Mouse (Mus musculus) brown adipose tissue, adult 24 weeks (tissue): ENCODE data around the gene Fam53b. TPM values are rescaled to one million over a fixed set of nuclear protein-coding genes. Genes with fewer than 3 reads are reported as not detected.

ENCODE experiments used
- H3K27ac ChIP-seq: fragments of 200-500 bp; replicated peaks from 2 replicates; pipeline ENCODE4 v1.5.1; 2012; ENCODE audit warnings: low read depth, mild to moderate bottlenecking, low read length
- H3K4me1 ChIP-seq: fragments of 200-500 bp; 2 replicates; pipeline ENCODE4 v1.6.1; 2012; ENCODE audit warnings: low read length, mixed read lengths; ENCODE audit not compliant: control insufficient read depth, insufficient read depth, insufficient read length
- H3K4me3 ChIP-seq: fragments of 200-500 bp; 2 replicates; pipeline ENCODE4 v1.5.1; 2012; ENCODE audit warnings: low read depth, mild to moderate bottlenecking, low read length, moderate library complexity; ENCODE audit not compliant: insufficient read depth
- polyA plus RNA-seq: library from polyadenylated mRNA; stranded (reverse); fragments of >200 nt; gene quantifications from 2 replicates; pipeline ENCODE4 v1.2.4, GENCODE M21; 2012; ENCODE audit not compliant: missing spikeins, insufficient read depth, insufficient read length

The Fam53b gene
- polyA plus RNA-seq, 1 experiment: 44.1 TPM

DNA sequence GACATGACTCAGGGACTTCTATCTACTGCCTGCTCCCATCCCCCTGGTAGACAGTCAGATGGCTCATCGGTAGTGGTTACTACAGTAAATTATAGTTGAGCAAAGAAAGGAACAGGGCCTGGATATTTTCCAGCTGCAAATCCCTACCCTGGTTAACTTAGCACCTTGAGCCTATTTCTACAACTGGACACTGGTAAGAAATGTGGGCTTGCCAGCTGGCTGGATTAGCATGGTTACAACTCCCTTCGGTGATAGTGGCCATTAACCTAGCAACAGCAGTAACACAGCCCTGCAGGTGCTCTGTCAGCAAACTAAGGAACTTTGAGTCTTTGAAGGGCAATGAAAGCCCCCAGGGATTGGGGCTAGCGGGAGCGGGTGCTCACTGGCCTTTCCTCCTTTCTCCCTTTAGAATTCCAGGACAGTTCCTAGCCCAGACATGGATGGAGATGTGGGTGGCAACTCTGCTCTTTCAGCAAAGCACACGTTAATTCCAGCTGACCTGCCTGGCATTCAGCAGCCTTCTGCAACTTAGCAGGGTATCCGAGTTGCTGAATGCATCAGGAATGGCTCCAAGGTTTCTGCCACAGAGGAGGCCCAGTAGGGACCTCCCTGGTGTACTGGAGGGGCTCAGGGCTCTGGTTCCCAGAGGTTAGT, 81.4 kb downstream of the Fam53b start:
- no peak overlapping the region for H3K4me3 ChIP-seq
- H3K27ac ChIP-seq: no peak overlapping the region
- peaks cover 68% of the 10 kb centered on the region for H3K4me1 ChIP-seq

GRCm38 (mm10) chr7:132731558-132731957, 82.1 kb downstream of the Fam53b start:
- H3K4me3 ChIP-seq: no peak overlapping the region
- peaks cover 67% of the 10 kb centered on the region for H3K4me1 ChIP-seq
- H3K27ac ChIP-seq: 0 out of 2 replicates have a peak overlapping the region, but pooled peaks have one; percentile 19

- Histone ChIP-seq H3K4me1 (peaks cover 61% of the 10 kb centered on the region), H3K4me3 (no peak overlapping the region), H3K27ac (no peak overlapping the region; the same call in 1 of the 2 replicates)
Measured at GRCm38 (mm10) chr7:132730510-132730909, 83.2 kb downstream of the Fam53b start.

GRCm38 (mm10) chr7:132729093-132729831, 84.4 kb downstream of the Fam53b start:
- H3K4me1 ChIP-seq: peaks cover 58% of the 10 kb centered on the region
- H3K27ac ChIP-seq: 0 out of 2 replicates have a peak overlapping the region, but pooled peaks have one; percentile 5

DNA sequence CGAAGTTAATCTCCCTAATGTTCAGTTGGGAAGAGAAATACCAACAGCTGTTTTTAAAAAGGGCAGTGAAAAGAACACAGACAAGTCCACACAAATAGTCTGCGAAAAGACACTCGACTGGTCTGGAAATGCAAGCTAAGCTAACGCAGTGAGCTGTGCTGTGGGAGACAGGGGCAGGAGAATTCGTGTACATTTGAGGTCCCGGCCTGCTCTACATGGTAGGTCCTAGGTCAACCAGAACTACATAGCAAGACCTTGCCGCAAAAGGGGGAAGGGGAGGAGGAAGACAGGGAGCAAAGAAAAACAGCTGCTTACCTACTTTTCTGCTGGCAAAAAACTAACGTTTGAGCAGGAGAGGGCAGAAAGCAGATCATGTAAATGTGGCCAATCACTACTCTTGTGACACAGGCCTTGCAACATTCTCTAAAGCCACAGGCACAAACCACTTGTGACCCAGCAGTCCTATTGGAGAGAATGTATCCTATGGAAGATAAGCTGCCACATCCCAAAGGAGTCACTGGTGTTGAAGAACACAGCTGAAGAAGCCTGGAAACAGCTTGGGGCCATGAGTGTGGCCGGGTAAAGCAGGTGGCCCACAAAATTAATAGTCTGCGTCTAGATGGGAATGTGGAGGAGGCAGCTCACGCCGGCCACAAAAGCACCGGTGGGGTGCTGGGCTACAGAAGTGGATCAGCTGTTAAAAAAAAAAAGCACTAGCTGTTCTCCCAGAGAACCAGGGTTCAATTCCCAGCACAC, 87.4 kb downstream of the Fam53b start:
- H3K4me1 ChIP-seq: peaks cover 50% of the 10 kb centered on the region
- no peak overlapping the region for H3K4me3 ChIP-seq
- peak overlapping the region; percentile 79 for H3K27ac ChIP-seq

More at GRCm38 (mm10) chr7:132729093-132729831, 84.4 kb downstream of the Fam53b start:
- H3K4me3 ChIP-seq: no peak overlapping the region

- no peak overlapping the region for H3K4me3 ChIP-seq
- H3K27ac ChIP-seq: peak overlapping the region; percentile 64
- peaks cover 55% of the 10 kb centered on the region for H3K4me1 ChIP-seq
Measured at GRCm38 (mm10) chr7:132724501-132725062, 89.1 kb downstream of the Fam53b start.

GRCm38 (mm10) chr7:132723906-132724305, 89.8 kb downstream of the Fam53b start:
- Histone ChIP-seq H3K4me3 (no peak overlapping the region), H3K27ac (peak overlapping the region; percentile 87), H3K4me1 (peaks cover 49% of the 10 kb centered on the region)

GRCm38 (mm10) chr7:132722401-132723370, 91.0 kb downstream of the Fam53b start:
- peak overlapping the region; percentile 87 for H3K27ac ChIP-seq
- H3K4me1 ChIP-seq: peaks cover 56% of the 10 kb centered on the region
- no peak overlapping the region for H3K4me3 ChIP-seq

- H3K4me3 ChIP-seq: no peak overlapping the region
- peak overlapping the region; percentile 40 for H3K27ac ChIP-seq
- peaks cover 61% of the 10 kb centered on the region for H3K4me1 ChIP-seq
Measured at GRCm38 (mm10) chr7:132720562-132720961, 93.1 kb downstream of the Fam53b start.

DNA sequence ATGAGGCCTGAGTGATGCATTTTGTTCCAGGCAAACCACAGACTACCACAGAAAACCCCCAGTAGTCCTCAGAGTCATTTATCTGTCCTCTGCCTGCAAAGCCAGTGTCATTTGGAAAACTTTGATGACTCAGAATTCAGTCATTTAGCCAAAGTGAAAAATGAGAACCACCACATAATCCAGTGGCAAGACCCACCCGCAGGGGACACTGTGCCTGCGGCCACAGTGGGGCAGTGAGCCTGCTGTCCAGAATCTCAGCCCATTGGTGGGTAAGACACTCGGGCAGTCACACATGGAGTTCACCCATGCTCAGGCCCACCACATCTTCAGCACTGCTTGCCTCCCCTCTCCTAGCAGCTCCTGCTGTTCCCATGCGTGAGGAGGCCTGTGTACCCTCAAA, 94.1 kb downstream of the Fam53b start:
- H3K4me1 ChIP-seq: peaks cover 67% of the 10 kb centered on the region
- H3K4me3 ChIP-seq: no peak overlapping the region
- peak overlapping the region; percentile 41 for H3K27ac ChIP-seq

DNA sequence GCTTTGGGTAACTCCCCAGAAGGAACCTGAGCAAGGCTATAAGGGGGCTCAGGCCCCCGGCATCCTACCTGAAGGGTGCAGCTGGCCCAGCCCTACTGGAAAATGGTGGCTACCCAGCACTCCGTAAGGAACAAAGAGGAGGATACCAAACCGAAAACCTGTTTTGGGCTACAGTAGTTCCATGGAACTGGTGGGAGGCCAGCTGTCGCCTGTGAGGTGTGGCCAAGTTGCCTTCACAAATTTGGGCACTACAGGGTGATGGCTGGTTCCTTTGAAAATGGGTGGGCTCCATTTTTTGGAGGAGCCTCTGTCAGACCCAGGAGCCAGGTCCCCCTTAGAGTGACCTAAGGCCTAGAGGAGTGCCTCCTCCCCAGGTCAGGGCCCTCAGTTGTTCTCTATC, 98.4 kb downstream of the Fam53b start:
- H3K27ac ChIP-seq: peak overlapping the region; percentile 69
- peaks cover 74% of the 10 kb centered on the region for H3K4me1 ChIP-seq
- no peak overlapping the region for H3K4me3 ChIP-seq

DNA sequence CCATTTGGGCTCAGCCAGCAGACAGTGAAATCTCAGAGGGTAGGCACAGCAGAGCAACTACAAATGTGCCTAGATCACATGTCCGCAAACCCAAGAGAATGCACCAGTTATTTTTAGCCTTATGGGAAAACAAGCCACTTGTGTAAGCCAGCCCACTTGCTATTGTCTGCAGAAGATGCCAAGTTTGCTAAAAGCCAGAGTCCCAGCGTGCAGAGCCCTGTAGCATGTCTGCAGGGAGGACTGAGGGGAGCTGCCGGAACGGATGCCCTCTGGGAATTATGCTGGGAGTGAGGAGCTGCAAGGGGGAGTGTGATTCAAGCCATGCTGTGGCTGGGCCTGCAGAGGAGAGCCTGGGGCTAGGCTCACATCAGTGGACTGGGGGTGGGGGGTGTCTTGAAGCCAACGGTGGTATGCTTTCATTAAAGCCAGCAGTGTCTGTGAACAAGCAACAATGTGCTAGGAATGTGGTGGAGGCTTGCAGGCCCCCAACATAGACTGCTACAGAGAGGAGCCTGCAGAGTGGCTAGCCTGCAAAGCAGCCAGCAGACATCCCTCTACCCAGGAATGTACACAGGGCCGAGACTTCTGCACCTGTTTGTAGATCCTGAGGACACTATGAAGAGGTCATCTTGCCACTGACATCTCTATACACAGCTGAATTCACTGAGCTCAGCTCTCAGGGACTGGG, 99.3 kb downstream of the Fam53b start:
- Histone ChIP-seq H3K4me1 (peaks cover 72% of the 10 kb centered on the region), H3K4me3 (no peak overlapping the region), H3K27ac (peak overlapping the region; percentile 98)

GRCm38 (mm10) chr7:132713483-132714126, 100.1 kb downstream of the Fam53b start:
- Histone ChIP-seq H3K27ac (peak overlapping the region; percentile 98), H3K4me3 (no peak overlapping the region)

More at GRCm38 (mm10) chr7:132713483-132714126, 100.1 kb downstream of the Fam53b start:
- peaks cover 74% of the 10 kb centered on the region for H3K4me1 ChIP-seq
